Mouse (Mus musculus) frontal cortex, postnatal 14 days (tissue): ENCODE data around the gene Lix1.

Experiments
- DNase-seq, 2 experiments: peaks; one replicate each; pipeline ENCODE4 v3.0.0; 2022; ENCODE audit warnings: low spot score in 2 of 2

The Lix1 gene

GRCm38 (mm10) chr17:17412176-17412575 is 9.7 kb downstream of the Lix1 start:
- DNase-seq, result no peak

DNA sequence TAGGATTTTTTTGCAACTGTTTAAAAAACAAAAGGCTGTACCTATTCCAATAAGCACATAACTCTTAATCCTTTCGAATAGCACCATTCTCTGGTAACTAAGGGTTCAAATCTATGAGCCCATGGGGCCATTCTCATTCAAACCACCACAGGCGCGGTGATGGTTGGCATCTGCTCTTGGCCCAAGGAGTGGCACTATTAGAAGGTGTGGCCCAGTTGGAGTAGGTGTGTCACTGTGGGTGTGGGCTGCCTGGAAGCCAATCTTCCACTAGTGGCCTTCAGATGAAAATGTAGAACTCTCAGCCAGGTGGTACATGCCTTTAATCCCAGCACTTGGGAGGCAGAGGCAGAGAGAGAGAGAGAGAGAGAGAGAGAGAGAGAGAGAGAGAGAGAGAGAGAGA is 11.7 kb downstream of the Lix1 start:
- DNase-seq, result no peak

GRCm38 (mm10) chr17:17424609-17425307 is 22.3 kb downstream of the Lix1 start:
- DNase-seq, result no peak

DNA sequence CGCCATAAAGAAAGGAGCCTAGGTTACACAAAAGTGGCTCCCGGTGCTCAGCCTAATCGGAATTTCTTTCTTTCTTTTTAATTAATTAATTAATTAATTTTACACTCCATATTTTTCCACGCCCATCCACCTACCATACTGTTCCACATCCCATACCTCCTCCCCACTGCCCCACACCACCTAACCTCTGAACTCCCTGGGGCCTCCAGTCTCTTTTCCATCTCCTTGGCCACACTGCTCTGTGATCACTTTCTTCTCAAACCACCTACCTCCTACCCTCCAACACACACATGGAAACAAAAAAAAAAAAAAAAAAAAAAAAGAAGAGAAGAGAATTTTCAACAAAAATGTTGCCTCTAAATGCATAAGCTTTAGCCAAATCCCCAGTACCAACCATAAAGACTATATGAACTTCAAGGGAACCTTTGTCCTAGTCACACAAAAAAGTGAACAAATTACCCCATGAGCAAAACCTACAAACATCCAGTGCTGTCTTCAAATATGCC is 22.9 kb downstream of the Lix1 start:
- DNase-seq, result no peak

GRCm38 (mm10) chr17:17425906-17426305 is 23.4 kb downstream of the Lix1 start:
- no peak for DNase-seq

DNA sequence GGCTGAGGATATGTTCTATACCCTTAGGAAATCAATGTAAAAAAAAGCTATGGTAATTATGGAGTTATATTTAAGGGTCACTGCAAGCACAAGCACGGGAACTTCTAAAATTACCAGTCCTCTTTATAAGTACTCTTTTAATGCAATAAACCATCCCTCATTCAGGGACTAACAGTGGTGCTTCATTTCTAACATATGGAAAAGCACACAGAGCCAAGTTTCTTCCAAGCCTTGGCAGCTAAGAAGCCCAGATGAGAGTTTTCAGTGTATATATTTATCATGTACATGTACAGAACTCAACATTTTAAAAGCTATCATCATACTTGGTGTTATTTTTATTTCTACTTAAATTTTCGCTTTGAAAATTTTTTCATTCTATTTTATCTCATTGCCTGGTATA is 26.4 kb downstream of the Lix1 start:
- DNase-seq, result no peak

DNA sequence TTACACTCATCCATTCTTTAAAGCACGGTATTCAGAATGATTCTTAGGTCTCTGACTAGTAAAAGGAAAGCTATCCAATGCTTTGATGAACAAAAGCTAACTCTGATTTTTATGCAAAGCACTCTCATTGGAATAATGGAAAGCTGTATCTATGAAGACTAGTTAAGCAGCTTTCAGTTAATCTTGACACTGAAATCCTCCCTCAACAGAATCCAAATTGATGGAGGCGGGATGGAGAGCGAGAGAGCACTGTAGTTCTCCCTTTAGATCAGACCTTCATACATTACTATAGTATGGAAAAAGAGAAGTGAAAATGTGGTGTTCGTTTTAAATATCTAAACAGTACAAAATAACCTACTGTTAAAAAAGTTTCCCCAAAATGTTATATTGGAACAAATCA is 31.2 kb downstream of the Lix1 start:
- DNase-seq, result no peak

GRCm38 (mm10) chr17:17438576-17439191 is 36.2 kb downstream of the Lix1 start:
- no peak for DNase-seq

DNA sequence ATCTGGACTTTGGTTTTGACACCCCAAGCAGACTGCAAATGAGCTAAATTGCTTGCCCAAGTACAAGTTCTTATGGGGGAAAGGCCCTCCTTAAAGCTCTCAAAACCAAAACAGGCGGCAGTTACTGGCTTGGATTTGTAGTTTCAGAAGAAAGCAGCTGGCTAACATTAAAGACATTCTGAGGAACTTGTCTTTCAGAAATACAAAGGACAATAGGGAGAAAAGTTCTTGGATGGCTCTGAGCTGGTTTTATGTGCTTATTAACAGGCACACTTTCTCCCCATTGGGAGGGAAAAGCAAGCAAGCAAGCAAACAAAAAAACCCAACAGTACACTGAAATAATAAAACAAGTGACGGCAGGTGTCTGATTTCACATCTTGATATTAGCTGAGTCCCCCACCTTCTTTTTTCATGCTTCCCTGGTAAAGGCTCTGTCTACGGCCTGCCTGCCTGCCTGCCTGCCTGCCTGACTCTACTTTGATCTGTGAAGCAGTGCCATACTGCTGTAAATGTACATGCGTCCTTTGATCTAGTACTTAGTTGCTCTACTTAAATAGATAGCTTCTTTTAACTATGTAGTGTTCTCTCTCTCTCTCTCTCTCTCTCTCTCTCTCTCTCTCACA is 39.5 kb downstream of the Lix1 start:
- no peak for DNase-seq

- no peak for DNase-seq
These were observed 41.9 kb downstream of the Lix1 start for GRCm38 (mm10) chr17:17444297-17444886.

GRCm38 (mm10) chr17:17446683-17447082 is 44.2 kb downstream of the Lix1 start:
- DNase-seq, result no peak

DNA sequence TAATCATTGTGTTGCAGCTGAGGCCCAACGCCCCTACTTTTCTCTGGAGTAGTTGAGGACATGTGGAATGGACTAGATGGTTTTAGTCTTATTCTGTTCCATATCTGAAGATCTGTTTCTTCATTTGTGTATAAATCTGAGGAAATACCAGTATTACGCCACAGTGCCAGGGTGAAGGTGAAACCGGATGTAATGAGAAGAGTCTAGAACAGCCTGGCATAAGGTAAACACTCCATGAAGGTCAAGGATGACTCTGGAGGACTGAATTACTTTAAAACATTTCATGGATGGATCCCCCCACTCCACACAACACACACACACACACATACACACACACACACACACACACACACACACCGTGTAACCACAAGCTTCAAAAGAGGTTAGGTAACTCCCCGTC is 45.3 kb downstream of the Lix1 start:
- no peak for DNase-seq

DNA sequence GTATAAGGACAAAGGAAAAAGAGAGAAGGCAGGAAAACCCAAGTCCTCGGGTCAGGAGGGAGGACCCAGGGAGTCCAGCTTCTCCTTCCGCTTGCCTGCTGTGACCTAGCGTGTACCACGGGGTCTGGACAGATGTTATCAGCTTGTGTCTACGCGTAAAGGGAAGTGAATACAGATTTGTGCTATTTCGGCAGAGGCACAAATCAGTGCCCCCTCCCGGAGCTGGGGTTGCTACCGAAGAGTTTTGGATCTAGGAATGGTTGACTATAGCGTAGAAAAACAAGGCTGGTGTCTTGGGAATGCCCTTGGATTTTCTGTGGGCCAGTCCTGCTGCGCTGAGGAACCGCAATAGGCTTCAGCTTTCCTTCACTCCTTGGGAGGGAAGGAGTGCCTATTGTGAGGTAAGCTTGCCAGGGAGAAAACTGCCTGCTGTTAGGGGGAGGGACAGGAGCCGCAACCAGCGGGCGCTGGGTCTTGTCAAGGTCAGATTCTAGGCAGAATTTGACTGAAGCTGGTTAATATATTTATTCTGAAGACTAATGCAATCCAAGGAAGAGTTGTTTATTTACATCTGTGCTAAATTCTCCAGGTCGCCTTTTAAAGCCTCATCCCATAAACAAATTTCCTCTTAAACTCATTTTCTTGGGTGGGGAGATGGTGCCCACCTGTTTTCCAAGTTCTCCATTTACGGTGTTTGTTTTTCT is 46.4 kb downstream of the Lix1 start:
- DNase-seq, result no peak

- DNase-seq, result no peak
These were observed 46.9 kb downstream of the Lix1 start for GRCm38 (mm10) chr17:17449441-17449770.

DNA sequence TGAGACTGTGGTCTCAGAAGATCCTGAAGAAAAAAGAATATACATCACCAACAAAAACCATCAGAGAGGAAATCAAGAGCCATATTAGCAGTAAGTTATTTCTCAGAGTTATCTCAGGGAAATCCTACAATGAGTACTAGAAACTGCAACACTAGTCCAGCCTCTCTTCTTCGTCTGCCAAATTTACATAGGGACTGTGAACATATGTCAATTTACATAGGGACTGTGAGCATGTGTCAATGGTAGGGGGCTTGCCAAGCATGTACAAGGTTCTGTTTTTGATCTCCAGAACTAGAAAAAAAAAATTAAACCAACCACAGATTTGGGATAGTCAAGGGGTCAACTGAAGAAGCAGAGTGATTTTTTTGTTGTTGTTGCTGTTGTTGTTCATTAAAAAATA is 48.6 kb downstream of the Lix1 start:
- DNase-seq, result no peak

GRCm38 (mm10) chr17:17452617-17453016 is 50.1 kb downstream of the Lix1 start:
- no peak for DNase-seq

GRCm38 (mm10) chr17:17454573-17454972 is 52.1 kb downstream of the Lix1 start:
- DNase-seq, result no peak

GRCm38 (mm10) chr17:17485789-17486188 is 83.3 kb downstream of the Lix1 start:
- DNase-seq, result no peak

DNA sequence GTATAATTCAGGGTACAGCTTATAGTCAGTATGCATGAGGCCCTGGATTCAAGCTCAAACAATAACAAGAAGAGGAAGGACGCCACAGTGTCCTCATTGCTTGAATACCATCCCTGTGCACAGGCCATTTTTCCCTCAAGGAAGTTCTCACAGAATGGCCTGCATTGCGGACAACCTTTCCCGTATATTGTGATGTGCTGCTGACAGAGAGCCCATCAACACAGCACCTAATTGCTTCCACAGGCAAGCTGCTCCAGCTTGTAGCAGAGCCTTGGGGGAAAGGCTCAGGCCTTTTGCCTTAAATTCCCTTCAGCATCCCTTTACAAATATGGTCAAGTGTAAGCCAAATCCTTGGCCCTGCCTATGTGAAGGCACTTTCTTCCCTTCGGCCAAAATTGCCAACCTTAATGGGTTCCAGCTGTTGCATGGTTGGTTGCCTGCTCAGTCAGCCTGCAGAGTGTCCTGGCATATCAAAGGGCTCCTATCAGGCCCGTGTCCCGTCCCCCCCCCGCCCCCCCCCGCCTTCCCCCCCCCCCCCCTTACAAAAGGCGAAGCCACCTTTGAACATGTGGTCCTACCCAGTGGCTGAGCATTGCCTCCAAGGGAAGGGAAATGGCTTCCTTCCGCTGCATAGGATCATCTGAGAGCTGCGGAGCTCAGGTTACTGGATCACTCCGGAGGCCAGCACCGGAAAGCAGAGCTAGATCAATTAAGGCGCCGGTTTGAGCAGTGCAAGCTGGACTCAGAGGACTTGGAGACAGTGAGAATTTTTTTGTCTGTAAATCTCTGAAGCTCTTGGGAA is 88.5 kb downstream of the Lix1 start:
- no peak for DNase-seq

GRCm38 (mm10) chr17:17491622-17492001 is 89.1 kb downstream of the Lix1 start:
- DNase-seq, result no peak

DNA sequence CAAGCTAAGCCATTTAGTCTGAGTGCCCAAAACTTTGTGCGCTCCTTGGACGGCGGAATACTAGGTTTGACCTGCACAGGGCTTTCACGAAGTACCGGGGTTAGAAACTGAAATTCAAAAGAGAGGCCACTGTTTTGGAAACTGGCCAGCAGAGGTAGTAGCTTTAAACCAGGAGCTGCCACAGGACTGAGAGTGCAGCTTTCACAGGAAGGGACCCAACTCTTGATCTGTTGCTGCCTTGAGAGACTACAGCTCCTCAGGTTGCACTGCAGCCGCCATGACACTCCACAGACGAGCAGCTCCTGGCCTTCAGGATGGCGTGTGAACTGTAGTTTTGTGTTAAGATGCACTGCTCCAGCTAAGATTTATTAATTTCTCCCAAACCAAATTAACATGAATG is 89.6 kb downstream of the Lix1 start:
- DNase-seq, result no peak
